ENCODE assay signal across 19 mouse cellular contexts in the genomic region with DNA sequence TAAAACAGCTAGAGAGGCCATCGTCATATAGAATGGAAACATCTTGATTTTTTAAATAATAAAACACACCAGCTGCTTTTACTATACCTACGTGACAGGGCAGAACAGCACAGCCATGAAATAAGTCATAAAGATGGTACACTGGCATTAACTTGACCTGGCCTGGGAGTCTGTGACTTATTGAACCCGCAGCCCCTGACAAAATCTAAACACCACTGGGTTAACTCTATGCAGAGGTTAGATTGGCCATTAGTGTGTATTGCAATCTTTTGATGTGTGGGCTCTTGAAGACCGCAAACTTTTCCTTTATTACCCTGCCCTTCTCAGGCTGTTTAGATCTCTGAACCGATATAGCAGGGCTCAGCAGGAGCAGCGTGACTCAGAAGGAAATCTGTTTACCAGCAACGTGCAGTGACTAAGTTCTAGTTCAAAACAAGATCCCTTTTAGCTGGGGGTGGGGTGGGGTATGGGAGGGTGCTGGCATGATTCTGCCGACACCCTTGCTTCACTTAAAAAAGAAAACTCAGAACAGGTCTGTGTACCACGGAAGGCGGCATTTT.
A peak's percentile ranks its signal among the peaks of the same experiment; 100 is the strongest.
DNase-seq lines count a peak whose midpoint lies in the region; ATAC-seq lines count a peak whose summit lies in the region.
"Had no signal": no experiment of that assay in that cellular context is flagged by ENCODE, and none has a peak within 500 bp of the region (broad histone marks: within the 10 kb centered on the region; RNA-seq: fewer than 3 reads in every experiment).

No protein-coding gene starts in this region.

- no peak overlapping the region for H3K4me3 ChIP-seq in kidney, embryonic 15.5 days (replicated peaks)
- H3K4me3 ChIP-seq in forebrain, embryonic 15.5 days: no peak overlapping the region
- H3K4me3 ChIP-seq in heart, embryonic 10.5 days: no peak overlapping the region
- H3K4me3 ChIP-seq: heart, embryonic 13.5 days; limb, embryonic 13.5 days; megakaryocyte, embryonic 14.5 days had no signal

- H3K9me3 ChIP-seq in kidney, embryonic 15.5 days (replicated peaks): no peaks in the 10 kb centered on the region
- no peaks in the 10 kb centered on the region for H3K9me3 ChIP-seq in forebrain, embryonic 15.5 days
- no peaks in the 10 kb centered on the region for H3K9me3 ChIP-seq in heart, embryonic 10.5 days
- H3K9me3 ChIP-seq: heart, embryonic 13.5 days; limb, embryonic 13.5 days had no signal

- no peak overlapping the region for H3K9ac ChIP-seq in kidney, embryonic 15.5 days
- no peak overlapping the region for H3K9ac ChIP-seq in forebrain, embryonic 15.5 days (replicated peaks)
- H3K9ac ChIP-seq: heart, embryonic 13.5 days; limb, embryonic 13.5 days; liver, embryonic 14.5 days had no signal

- no peak overlapping the region for H3K4me2 ChIP-seq in kidney, embryonic 15.5 days
- H3K4me2 ChIP-seq in forebrain, embryonic 15.5 days (replicated peaks): 0 out of 2 replicates have a peak overlapping the region, but pooled peaks have one; percentile 9
- H3K4me2 ChIP-seq: heart, embryonic 13.5 days; limb, embryonic 13.5 days had no signal

- H3K27ac ChIP-seq in kidney, embryonic 15.5 days: no peak overlapping the region
- no peak overlapping the region for H3K27ac ChIP-seq in forebrain, embryonic 15.5 days (replicated peaks)
- no peak overlapping the region for H3K27ac ChIP-seq in heart, embryonic 10.5 days
- H3K27ac ChIP-seq: heart, embryonic 13.5 days; limb, embryonic 13.5 days; liver, embryonic 14.5 days had no signal

- no peaks in the 10 kb centered on the region for H3K36me3 ChIP-seq in kidney, embryonic 15.5 days
- no peaks in the 10 kb centered on the region for H3K36me3 ChIP-seq in forebrain, embryonic 15.5 days
- no peaks in the 10 kb centered on the region for H3K36me3 ChIP-seq in heart, embryonic 10.5 days
- H3K36me3 ChIP-seq: heart, embryonic 13.5 days; limb, embryonic 13.5 days had no signal

- H3K27me3 ChIP-seq in kidney, embryonic 15.5 days: 0 out of 2 replicates have a peak, but pooled peaks cover 4% of the 10 kb centered on the region
- no peaks in the 10 kb centered on the region for H3K27me3 ChIP-seq in forebrain, embryonic 15.5 days
- no peaks in the 10 kb centered on the region for H3K27me3 ChIP-seq in heart, embryonic 10.5 days (ENCODE audit: insufficient read depth, poor library complexity, severe bottlenecking)
- H3K27me3 ChIP-seq: heart, embryonic 13.5 days had no signal

- peak; percentile 64; the same call in 1 of the 2 replicates for ATAC-seq in kidney, embryonic 15.5 days (replicated peaks; ENCODE audit: low FRiP score)
- no peak for ATAC-seq in forebrain, embryonic 15.5 days (replicated peaks)
- peak; percentile 58 for ATAC-seq in megakaryocyte progenitor cell, adult 5-6 weeks (replicated peaks; ENCODE audit: poor library complexity)
- no peak for ATAC-seq in erythroblast, adult 5-6 weeks (replicated peaks; ENCODE audit: low FRiP score, poor library complexity, severe bottlenecking)
- ATAC-seq: inflammation-experienced regulatory T-cells, adult 6 months had no signal

- DNase-seq in kidney, adult 11 months: no peak
- peak; percentile 70 for DNase-seq in brain, adult 2 months (ENCODE audit: low read depth, low spot score)
- no peak for DNase-seq in embryo, embryonic 10.5 days (ENCODE audit: low spot score)
- DNase-seq in heart, embryonic 10.5 days (ENCODE audit: low spot score): no peak
- DNase-seq: adrenal gland, postnatal 36 days; cerebellum, adult 9-10 months; gastrocnemius, postnatal 36 days; heart, postnatal 36 days; right cerebral cortex, postnatal 14 days; thymus, postnatal 36 days had no signal

- peaks cover 10% of the 10 kb centered on the region for H3K4me1 ChIP-seq in kidney, embryonic 15.5 days
- 0 out of 2 replicates have a peak, but pooled peaks cover 5% of the 10 kb centered on the region for H3K4me1 ChIP-seq in forebrain, embryonic 15.5 days
- peaks cover 6% of the 10 kb centered on the region; the same call in 1 of the 2 replicates for H3K4me1 ChIP-seq in heart, embryonic 10.5 days

- 31% methylated on average over 10 of the region's 10 CpGs for WGBS in kidney, embryonic 15.5 days
- WGBS in forebrain, embryonic 15.5 days: 42% methylated on average over 10 of the region's 10 CpGs
- WGBS in heart, embryonic 10.5 days: 60% methylated on average over 10 of the region's 10 CpGs

Comparison
In these comparisons a context has a peak if more than half of its experiments do, and no peak if none do; other contexts are left out.
1. ATAC-seq: peak in kidney, embryonic 15.5 days (single experiment) and megakaryocyte progenitor cell, adult 5-6 weeks (single experiment); none in forebrain, embryonic 15.5 days (single experiment) and erythroblast, adult 5-6 weeks (single experiment).